Mouse (Mus musculus): Measurements from ENCODE around the gene Cd82. TPM values are rescaled to one million over a fixed set of nuclear protein-coding genes. Genes with fewer than 3 reads are reported as not detected.

Cd82 gene
- polyA plus RNA-seq, 1 experiment from 2014 or later = 90.1 TPM

GRCm38 (mm10) chr2:93372872-93373271 is 90.1 kb downstream of the Cd82 start:
- Histone ChIP-seq H3K4me3 (replicated peaks) (no peak overlapping the region), H3K36me3 (no peaks in the 10 kb centered on the region), H3K9ac (no peak overlapping the region), H3K9me3 (replicated peaks) (no peaks in the 10 kb centered on the region), H3K27ac (no peak overlapping the region), H3K4me2 (no peak overlapping the region), H3K27me3 (0 out of 2 replicates have a peak, but pooled peaks cover 3% of the 10 kb centered on the region), H3K4me1 (replicated peaks) (no peaks in the 10 kb centered on the region)
- DNase-seq (no peak), ATAC-seq (ENCODE audit: low read depth) (no peak)
- 84% methylated on average over 10 of the region's 10 CpGs for WGBS (ENCODE audit: insufficient replicate concordance)

DNA sequence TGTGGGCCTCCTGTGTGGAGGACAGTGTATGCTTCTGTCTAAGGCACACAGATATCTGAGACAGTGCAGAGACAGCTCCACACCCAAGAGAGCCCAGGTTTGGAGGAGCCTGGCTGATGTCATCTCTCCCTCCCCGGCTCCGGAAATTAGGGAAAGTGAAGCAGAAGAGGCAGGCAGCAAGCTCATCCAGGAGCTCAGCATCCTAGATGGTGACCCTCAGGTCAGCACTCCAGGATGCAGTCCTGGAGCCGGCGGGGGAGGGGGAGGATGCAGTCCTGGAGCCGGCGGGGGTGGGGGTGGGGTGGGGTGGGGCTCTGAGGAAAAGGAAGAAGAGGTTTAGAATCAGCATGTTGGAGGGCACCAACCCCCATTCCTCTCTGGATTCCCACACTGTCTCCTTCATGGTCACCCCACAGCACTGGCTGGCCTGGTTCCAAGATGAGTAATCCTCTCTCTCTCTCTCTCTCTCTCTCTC is 90.8 kb downstream of the Cd82 start:
- DNase-seq (no peak), ATAC-seq (ENCODE audit: low read depth) (no peak)
- H3K27me3 ChIP-seq = 0 out of 2 replicates have a peak, but pooled peaks cover 3% of the 10 kb centered on the region
- no peaks in the 10 kb centered on the region for H3K9me3 ChIP-seq (replicated peaks)
- no peaks in the 10 kb centered on the region for H3K4me1 ChIP-seq (replicated peaks)
- H3K4me3 ChIP-seq (replicated peaks) = no peak overlapping the region
- H3K27ac ChIP-seq = no peak overlapping the region
- no peak overlapping the region for H3K9ac ChIP-seq
- WGBS (ENCODE audit: insufficient replicate concordance) = 34% methylated on average over 6 of the region's 6 CpGs
- no peak overlapping the region for H3K4me2 ChIP-seq
- no peaks in the 10 kb centered on the region for H3K36me3 ChIP-seq

Small RNA genes within 50 kb of the gene (microRNA-seq; reads per million reads assigned to microRNA genes)
- not detected for gene Mir7001

Other genes with a start within 250 kb of the Cd82 start
- gene Tspan18, start 128.6 kb downstream of the Cd82 start, polyA plus RNA-seq (2015; fragmentation: Nextera tagmentation; extraction: Ambion mirVana) = 3.7 and 3.9 TPM in 2 replicates
- not detected in 2 replicates for gene Gm10803, start 97.4 kb upstream of the Cd82 start, polyA plus RNA-seq (2015; fragmentation: Nextera tagmentation; extraction: Ambion mirVana)
- 0.05 and 0.06 TPM in 2 replicates for gene Alx4, start 179.2 kb upstream of the Cd82 start, polyA plus RNA-seq (2015; fragmentation: Nextera tagmentation; extraction: Ambion mirVana)